Mouse (Mus musculus) megakaryocyte, embryonic 14.5 days (primary cell): ENCODE measurements at regions not wholly inside any gene's neighbourhood (a gene's known extent, or its start where the extent isn't known, plus 50 kb on each side); places are given as distances from the start of the nearest gene placed in this dataset.

Experiments used
- FLI1 ChIP-seq: IDR thresholded peaks from 2 replicates; pipeline ENCODE4 v1.6.1; 2012; ENCODE audit warnings: low read length, inconsistent platforms, mixed read lengths
- GATA1 ChIP-seq: IDR thresholded peaks from 3 replicates; pipeline ENCODE4 v1.6.1; 2012; ENCODE audit warnings: mixed read lengths, low read length, inconsistent platforms, borderline replicate concordance

DNA sequence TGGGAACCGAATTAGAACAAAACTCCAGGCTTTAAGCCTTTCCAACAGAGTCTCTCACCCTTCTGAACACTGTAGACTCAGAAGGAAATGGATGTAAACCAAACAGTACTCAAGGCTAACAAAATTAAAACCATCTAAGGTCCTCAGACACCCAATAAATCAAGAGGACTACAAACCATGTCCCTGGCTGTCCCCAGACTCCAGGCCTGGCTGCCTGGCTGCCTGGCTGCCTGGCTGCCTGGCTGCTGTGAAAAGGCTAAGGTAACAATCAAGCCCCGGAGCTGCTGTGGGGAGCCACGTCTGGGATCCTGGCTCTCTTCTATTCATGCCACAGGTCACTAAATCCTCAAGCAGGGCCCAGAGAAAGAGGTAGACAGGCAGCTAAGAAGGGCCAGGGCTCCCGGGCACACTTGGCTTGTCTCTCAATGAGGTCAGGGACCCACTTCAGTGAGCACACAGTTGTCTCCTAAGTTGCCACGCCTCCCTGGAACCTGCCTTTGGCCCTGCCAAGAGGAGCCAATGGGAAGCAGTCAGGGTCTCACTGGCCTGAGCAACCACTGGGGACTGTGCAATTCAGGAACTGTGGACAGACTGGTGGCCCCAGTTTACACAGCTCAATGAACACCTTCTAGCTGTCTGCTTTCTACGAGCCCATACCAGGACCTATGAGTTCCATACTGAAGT, 72.6 kb upstream of the Xpa start:
- TF ChIP-seq GATA1 (no peak), FLI1 (no peak)
